Mouse (Mus musculus) heart, embryonic 10.5 days (tissue): Measurements from ENCODE around the gene Guk1. TPM values are rescaled to one million over a fixed set of nuclear protein-coding genes. Genes with fewer than 3 reads are reported as not detected.
A peak's percentile ranks its signal among the peaks of the same experiment; 100 is the strongest.

Experiments used
- DNase-seq: peaks from one replicate; pipeline ENCODE4 v3.0.0-alpha.2; 2017; ENCODE audit warnings: low spot score
- H3K27ac ChIP-seq: fragments of 300-500 bp; sonication (generic); 2 replicates; pipeline ENCODE4 v1.5.1; 2016; ENCODE audit warnings: mild to moderate bottlenecking
- H3K27me3 ChIP-seq: fragments of 300-500 bp; sonication (generic); 2 replicates; pipeline ENCODE4 v1.6.1; 2016; ENCODE audit warnings: mild to moderate bottlenecking; ENCODE audit not compliant: poor library complexity, insufficient read depth, severe bottlenecking
- H3K36me3 ChIP-seq: fragments of 300-500 bp; sonication (generic); 2 replicates; pipeline ENCODE4 v1.6.1; 2016; ENCODE audit warnings: mild to moderate bottlenecking, moderate library complexity
- H3K4me1 ChIP-seq: fragments of 300-500 bp; sonication (generic); 2 replicates; pipeline ENCODE4 v1.6.1; 2016; ENCODE audit warnings: mild to moderate bottlenecking
- H3K4me3 ChIP-seq: fragments of 300-500 bp; sonication (generic); 2 replicates; pipeline ENCODE4 v1.5.1; 2016; ENCODE audit warnings: mild to moderate bottlenecking, moderate library complexity
- H3K9me3 ChIP-seq: fragments of 300-500 bp; sonication (generic); 2 replicates; pipeline ENCODE4 v1.6.1; 2016; ENCODE audit warnings: mild to moderate bottlenecking, moderate library complexity
- WGBS: fragments of 180-500 bp; shearing (Covaris S2); methylation state at CpG from one replicate; pipeline ENCODE4 v1.1.7; 2016; 5-methylcytosine and 5-hydroxymethylcytosine counted together
- polyA plus RNA-seq: library from polyadenylated mRNA; unstranded; fragments of >200 nt; fragmentation: Nextera tagmentation; extraction: Ambion mirVana; gene quantifications from 2 replicates; pipeline ENCODE4 v1.2.1, GENCODE M21; 2016

Gene Guk1
- polyA plus RNA-seq: 127 and 152 TPM in 2 replicates

DNA sequence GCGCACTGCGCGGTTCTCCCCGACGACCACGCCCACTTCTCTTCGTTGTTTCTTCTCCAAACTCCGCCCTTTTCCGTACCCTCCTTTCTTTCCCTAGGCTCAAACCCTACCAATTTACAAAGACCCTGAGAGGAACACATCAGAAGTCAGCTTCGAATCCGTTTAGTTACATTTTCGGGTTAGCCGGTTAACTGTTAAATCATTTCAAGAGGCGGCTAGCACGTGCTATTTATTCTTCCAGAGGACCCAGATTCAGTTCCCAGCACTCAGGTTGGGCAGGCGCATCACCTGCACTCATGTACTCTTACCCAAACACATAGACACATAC is at the start of gene Guk1:
Gene Guk1 (minus strand): TSS at position 154 of the 328 bp plus-strand sequence.
- WGBS: 8% methylated on average over 16 of the region's 16 CpGs
- no peak for DNase-seq
- Histone ChIP-seq H3K36me3 (0 out of 2 replicates have a peak, but pooled peaks cover 3% of the 10 kb centered on the region), H3K9me3 (no peaks in the 10 kb centered on the region), H3K4me1 (peaks cover 26% of the 10 kb centered on the region), H3K27ac (peak within 1 kb of the TSS; percentile 90), H3K4me3 (peak within 1 kb of the TSS; percentile 78), H3K27me3 (no peaks in the 10 kb centered on the region; the same call in 1 of the 2 replicates)

DNA sequence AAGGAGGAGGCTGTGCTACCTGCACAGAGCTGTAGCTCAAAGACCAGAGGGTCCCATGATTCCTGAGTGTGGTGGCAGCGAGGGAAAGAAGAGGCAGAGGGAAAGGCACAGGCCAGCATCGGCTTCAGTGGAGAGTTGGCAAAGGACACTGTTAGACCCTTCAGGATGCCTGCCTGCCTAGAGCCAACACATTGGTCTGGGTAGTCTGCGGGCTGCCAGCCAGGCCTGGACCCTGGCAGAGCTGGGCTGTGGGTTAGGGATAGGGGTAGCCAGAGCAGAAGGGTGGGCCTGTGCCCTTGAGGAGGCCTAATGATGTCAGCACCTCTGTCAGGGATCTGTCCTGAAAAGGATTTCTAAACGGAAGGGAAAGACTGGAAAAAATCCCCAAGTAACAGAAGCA is 47.8 kb upstream of the Guk1 start:
- Histone ChIP-seq H3K4me1 (peaks cover 14% of the 10 kb centered on the region), H3K36me3 (no peaks in the 10 kb centered on the region), H3K4me3 (no peak overlapping the region), H3K27ac (no peak overlapping the region), H3K9me3 (no peaks in the 10 kb centered on the region), H3K27me3 (peaks cover 79% of the 10 kb centered on the region)
- WGBS: 75% methylated on average over 4 of the region's 4 CpGs
- no peak for DNase-seq

DNA sequence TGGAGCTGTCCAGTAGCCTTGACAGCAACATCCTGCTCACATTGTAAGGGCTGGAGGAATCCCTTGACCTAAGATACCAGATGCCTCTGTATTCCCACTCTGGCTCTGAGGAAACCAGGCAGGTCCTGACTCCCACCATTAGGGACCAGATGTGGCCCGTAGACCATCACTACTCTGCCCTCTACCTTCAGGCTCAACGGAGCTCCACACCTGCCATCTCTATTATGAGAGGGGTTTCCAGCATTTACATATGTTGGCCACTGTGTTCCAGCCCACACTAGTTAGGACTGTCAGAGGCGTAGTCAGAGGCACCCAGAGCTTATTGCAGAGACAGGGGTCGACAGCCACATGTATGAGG is 47.4 kb upstream of the Guk1 start:
- Histone ChIP-seq H3K27me3 (peaks cover 75% of the 10 kb centered on the region), H3K4me1 (peaks cover 14% of the 10 kb centered on the region), H3K9me3 (no peaks in the 10 kb centered on the region), H3K36me3 (no peaks in the 10 kb centered on the region), H3K4me3 (no peak overlapping the region), H3K27ac (no peak overlapping the region)
- no peak for DNase-seq
- WGBS: 61% methylated on average over 4 of the region's 4 CpGs

DNA sequence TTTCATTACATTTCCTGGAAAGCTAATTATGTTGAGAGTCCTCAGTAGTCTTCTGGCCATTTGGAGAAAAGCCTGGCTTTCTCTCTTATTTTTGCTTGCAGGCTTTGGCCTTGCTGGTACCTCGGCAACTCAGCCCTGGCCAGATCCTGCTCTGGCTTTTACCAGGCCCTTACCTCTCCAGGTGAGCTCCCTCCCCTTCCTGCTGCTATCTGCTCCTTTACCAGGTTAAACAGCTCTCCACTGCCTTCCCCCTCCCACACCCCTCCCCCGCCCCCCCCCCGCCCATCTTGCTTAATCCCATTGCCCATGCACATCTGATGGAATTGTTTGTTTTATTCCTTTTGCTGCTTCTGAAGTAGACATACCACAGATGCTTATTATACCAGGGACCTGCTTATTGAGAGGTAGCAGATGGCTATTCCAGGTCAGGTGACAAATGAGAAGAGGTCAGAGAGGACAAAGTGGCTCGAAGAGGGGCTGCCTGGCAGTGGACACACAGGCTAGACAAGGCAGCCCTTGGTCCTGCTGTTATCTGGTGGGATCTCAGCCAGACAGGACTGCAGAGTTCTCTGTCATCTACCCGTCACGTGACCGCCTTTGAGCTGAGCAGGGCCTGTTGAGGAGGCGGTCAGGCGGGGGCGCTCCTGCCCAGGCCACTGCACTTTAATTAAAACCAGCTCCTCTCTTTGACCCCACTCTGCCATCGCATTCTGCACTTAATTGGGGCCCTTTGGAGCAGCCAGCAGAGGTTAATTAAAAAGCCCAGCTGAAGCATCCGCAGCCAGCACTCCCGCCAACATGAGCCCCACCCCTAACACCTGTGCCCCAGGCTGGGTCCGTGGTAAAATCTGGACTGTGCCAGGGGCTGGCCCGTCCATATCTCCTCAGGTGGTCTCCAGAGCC is 46.8 kb upstream of the Guk1 start:
- DNase-seq: peak; percentile 88
- Histone ChIP-seq H3K4me3 (0 out of 2 replicates have a peak overlapping the region, but pooled peaks have one; percentile 13), H3K36me3 (no peaks in the 10 kb centered on the region), H3K9me3 (no peaks in the 10 kb centered on the region), H3K27me3 (peaks cover 69% of the 10 kb centered on the region), H3K4me1 (peaks cover 14% of the 10 kb centered on the region), H3K27ac (no peak overlapping the region)
- WGBS: 5% methylated on average over 14 of the region's 15 CpGs

DNA sequence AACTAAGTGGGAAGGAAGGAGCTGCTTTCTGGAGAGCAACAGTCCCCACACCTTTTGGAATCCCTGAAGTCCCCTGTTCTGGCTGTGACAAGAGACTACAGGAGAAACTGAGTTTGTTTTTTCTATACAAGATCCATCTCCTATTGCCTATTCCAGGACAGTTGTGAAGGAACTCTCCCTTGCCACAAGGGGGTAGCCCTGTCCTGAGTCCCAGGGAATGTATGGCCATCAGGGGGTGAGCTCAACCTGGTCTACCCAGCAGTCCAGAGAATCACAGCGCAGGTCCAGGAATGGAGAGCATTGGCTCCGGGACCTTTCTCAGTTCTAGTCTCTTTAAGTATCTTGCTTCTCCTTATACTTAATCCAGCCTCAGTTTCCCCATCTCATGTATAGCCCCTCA is 40.8 kb upstream of the Guk1 start:
- no peak overlapping the region for H3K27ac ChIP-seq
- peaks cover 12% of the 10 kb centered on the region for H3K4me1 ChIP-seq
- H3K9me3 ChIP-seq: no peaks in the 10 kb centered on the region
- peaks cover 16% of the 10 kb centered on the region; the same call in 1 of the 2 replicates for H3K27me3 ChIP-seq
- DNase-seq: no peak
- WGBS: 43% methylated on average over 2 of the region's 2 CpGs
- no peak overlapping the region for H3K4me3 ChIP-seq
- no peaks in the 10 kb centered on the region for H3K36me3 ChIP-seq

DNA sequence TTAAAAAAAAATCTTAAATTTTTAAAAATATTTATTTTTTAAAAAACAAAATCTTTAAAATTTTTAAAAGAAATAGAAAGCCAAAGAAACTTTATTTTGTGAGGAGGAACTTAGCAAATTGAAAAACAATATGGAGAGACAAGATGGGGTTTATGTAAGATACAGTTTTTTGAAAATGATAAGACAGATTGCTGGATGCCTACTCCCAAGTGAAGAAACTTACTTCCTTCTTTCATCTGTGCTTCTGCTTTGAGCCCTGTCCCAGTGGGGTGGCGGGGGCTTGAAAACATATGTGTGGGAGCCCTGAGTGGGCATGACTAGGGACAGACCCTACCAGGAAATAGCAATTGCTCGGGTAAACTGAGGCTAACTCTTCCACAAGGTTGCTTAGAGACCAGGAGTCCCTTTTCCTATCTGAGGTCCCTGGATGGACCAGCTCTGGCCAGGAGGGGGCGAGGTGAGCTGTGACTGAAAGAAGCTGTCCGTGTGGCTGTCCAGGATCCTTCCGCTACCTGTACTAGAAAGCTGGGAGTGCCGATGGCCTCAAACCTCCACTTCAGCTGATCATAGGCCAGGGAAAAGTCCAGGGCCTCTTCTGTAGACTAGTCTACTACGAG is 38.2 kb upstream of the Guk1 start:
- Histone ChIP-seq H3K36me3 (no peaks in the 10 kb centered on the region), H3K27ac (no peak overlapping the region), H3K27me3 (peaks cover 3% of the 10 kb centered on the region; the same call in 1 of the 2 replicates), H3K4me1 (peaks cover 29% of the 10 kb centered on the region), H3K4me3 (no peak overlapping the region), H3K9me3 (no peaks in the 10 kb centered on the region)
- 13% methylated on average over 7 of the region's 7 CpGs for WGBS
- peak; percentile 88 for DNase-seq

DNA sequence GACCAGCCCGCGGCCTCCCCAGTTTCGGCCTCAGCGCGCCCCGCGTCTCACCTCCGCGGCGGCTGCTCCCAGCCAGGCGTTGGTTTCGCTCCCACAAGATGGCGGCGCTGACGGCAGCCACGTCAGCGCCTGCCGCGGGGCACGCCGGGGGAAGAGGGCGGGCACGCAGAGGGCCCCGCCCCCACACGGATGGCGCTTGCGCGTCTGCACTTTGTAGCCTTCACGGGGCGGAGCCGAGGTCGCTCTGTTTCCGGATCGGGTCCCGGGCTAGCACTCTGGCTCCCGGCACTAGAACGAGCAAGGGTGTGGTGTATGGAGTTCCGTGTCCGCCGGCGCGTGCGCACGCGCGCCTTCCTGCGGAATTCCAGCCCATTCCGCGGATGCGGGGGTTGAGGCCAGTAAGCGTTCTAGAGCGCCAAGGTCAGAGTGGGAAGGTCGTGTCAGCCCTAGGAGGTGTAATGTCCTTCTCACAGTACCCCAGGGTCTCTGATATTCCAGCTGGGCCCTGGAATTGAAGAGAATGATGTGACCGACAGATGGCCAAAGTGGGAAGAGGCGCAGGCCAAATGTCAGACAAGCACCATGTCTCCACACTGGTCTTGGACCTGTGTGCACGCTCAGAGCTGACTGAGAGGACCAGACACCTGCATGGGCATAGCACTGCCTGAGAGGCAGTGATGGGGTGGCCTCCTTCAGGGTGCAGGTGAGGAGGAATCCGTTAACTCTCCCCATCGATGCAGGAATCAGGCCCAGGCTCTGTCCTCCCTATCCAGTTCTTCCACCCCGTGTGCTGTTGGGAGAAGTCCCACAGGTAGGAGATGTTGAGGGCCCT is 36.3 kb upstream of the Guk1 start, which contains the start of gene Arf1:
Gene Arf1 (minus strand): TSS at position 149 of the 832 bp plus-strand sequence.
- peak; percentile 98 for DNase-seq
- Histone ChIP-seq H3K4me1 (peaks cover 48% of the 10 kb centered on the region), H3K9me3 (no peaks in the 10 kb centered on the region), H3K4me3 (peak within 1 kb of the TSS; percentile 99), H3K27me3 (no peaks in the 10 kb centered on the region), H3K36me3 (peaks cover 4% of the 10 kb centered on the region; the same call in 1 of the 2 replicates), H3K27ac (peak within 1 kb of the TSS; percentile 100)
- 4% methylated on average over 59 of the region's 59 CpGs for WGBS

DNA sequence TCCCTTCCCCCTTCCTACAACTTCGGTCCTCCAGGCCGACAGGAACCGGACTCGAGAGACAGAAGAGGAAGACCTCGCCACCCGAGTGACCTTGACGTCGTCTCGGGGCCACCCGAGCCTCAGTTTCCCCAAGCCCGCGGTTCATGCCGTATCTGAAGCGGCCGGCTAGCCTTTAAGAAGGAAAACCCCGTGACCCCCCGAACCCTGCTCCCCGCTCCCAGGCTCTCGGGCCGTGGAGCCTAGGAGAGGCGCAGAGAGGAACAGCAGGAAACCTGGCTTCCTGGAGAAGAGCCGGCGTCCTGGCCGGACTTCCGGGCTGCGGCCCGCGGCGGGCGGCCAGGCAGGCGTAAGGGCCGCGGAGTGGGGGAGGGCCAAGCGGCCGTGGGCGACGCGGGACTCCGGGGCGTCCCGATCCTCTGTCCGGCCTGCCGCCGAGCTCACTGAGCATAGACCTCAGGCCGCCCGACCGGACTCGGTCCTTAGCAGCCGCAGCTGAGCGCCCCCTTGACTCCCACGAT is 35.7 kb upstream of the Guk1 start:
- Histone ChIP-seq H3K36me3 (peaks cover 7% of the 10 kb centered on the region; the same call in 1 of the 2 replicates), H3K4me1 (peaks cover 54% of the 10 kb centered on the region), H3K27ac (peak overlapping the region; percentile 100), H3K9me3 (no peaks in the 10 kb centered on the region), H3K27me3 (no peaks in the 10 kb centered on the region), H3K4me3 (peak overlapping the region; percentile 99)
- under 1% methylated on average over 51 of the region's 51 CpGs for WGBS
- DNase-seq: no peak

DNA sequence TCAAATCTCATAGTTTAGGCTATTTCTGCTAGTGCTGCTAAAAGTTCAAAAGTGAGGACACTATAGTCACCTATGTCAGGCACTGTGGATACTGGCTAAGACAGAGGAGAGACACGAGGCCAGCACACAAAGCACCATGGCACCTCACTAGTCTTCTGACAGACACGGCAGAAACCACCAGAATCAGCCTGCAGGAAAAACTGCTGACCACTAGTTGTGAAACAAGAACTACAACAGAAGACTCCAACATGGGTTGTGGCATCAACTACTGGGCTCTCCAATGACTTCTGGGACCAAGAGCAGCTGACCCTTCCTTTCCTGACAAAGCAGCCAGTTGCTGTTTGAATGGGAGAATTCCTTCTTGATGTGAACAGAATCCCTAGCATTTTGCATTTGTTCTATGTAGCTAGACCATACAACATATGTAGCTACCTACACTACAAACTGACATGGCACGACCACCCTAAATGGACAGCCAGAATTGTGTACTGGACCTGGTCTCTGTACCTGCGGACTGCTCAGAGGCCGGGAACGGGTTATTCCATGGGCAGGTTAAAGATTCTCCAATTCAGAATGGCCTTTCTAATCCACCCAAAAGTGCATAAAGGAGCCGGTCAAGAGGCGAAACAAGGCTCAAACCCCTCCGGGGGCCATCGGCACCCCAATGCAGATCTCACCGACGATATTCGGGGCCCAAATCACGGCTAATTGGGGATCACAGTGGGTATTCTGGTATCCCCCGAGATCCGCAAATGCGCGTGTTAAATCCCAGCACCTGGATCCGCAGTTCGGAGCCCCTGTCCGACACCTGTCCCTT is 35.0 kb upstream of the Guk1 start:
- no peaks in the 10 kb centered on the region for H3K9me3 ChIP-seq
- WGBS: 4% methylated on average over 21 of the region's 21 CpGs
- DNase-seq: no peak
- H3K27ac ChIP-seq: peak overlapping the region; percentile 100
- no peaks in the 10 kb centered on the region for H3K27me3 ChIP-seq
- peaks cover 59% of the 10 kb centered on the region for H3K4me1 ChIP-seq
- peaks cover 7% of the 10 kb centered on the region; the same call in 1 of the 2 replicates for H3K36me3 ChIP-seq
- peak overlapping the region; percentile 99 for H3K4me3 ChIP-seq

DNA sequence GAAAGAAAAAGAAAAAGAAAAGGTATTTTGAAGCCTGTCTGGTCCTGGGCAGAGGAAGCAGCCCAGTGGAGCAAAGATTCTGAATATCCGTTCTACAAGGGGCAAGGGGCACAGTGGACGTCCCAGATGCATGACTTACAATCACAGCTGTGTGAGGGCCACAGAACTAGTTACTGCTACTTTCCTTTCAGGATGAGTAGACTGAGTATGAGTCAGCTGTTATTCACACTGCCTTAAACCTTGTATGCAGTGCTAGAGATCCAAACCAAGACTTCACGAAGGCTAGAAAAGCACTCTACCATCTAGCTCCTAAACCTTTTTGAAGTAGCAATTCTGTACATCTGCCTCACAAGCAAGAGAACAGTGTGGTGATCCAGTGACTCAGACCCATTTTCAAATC is 34.2 kb upstream of the Guk1 start:
- Histone ChIP-seq H3K36me3 (peaks cover 10% of the 10 kb centered on the region; the same call in 1 of the 2 replicates), H3K27me3 (no peaks in the 10 kb centered on the region), H3K27ac (0 out of 2 replicates have a peak overlapping the region, but pooled peaks have one; percentile 1), H3K4me1 (peaks cover 63% of the 10 kb centered on the region), H3K4me3 (peak overlapping the region; percentile 99), H3K9me3 (no peaks in the 10 kb centered on the region)
- 54% methylated on average over 3 of the region's 3 CpGs for WGBS
- DNase-seq: no peak

DNA sequence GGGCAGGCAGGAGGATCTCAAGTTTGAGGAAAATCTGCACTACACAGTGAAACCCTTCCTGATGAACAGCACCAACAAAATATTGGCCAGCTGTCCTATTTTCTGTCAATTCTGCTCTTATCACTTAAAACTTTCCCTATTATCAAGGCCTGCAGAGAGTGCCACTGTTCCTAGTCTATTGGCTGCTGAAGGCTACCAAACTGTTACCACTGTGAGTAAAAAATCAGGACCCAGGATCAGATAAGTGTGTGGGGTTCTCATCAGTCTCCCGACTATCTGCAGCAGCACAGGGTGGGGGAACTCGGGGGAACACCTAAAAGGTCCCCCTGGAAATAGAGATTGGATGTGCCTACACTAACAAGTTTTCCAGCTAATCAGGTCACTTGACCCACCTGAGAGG is 33.2 kb upstream of the Guk1 start:
- DNase-seq: no peak
- Histone ChIP-seq H3K4me1 (peaks cover 61% of the 10 kb centered on the region), H3K27me3 (no peaks in the 10 kb centered on the region), H3K27ac (no peak overlapping the region), H3K9me3 (no peaks in the 10 kb centered on the region), H3K4me3 (peak overlapping the region; percentile 99; the same call in 1 of the 2 replicates), H3K36me3 (peaks cover 14% of the 10 kb centered on the region; the same call in 1 of the 2 replicates)
- 52% methylated on average over 2 of the region's 2 CpGs for WGBS

DNA sequence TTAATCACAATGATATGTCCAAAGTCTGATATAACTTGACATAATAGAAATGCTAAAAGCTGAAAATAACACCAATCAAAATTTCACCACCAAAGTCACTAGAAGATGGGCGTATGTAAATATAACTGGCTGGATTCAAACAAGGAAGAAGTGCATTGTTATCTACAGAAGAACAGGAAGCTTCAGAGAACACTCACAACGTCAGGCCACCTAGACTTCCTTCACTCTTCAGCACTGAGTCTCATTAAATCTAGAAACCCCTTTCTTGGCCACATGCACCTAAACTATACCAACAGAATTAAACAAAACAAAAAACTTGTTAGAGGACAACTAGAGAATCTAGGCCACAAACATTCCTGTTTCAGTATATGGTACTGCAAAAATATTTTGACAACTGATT is 32.5 kb upstream of the Guk1 start:
- Histone ChIP-seq H3K4me1 (peaks cover 61% of the 10 kb centered on the region), H3K4me3 (no peak overlapping the region), H3K36me3 (peaks cover 21% of the 10 kb centered on the region), H3K27ac (no peak overlapping the region), H3K27me3 (no peaks in the 10 kb centered on the region), H3K9me3 (no peaks in the 10 kb centered on the region)
- WGBS: 53% methylated on average over 2 of the region's 2 CpGs
- DNase-seq: no peak
